8 mouse cellular contexts compared by ENCODE assay signal in genomic region chr3:40744836-40745660, GRCm38 (mm10). TPM values are rescaled to one million over a fixed set of nuclear protein-coding genes. Genes with fewer than 3 reads are reported as not detected.
A peak's percentile ranks its signal among the peaks of the same experiment; 100 is the strongest.
DNase-seq lines count a peak whose midpoint lies in the region; ATAC-seq and TF ChIP-seq lines count a peak whose summit lies in the region.

No protein-coding gene starts in this region.

- no peaks in the 10 kb centered on the region for H3K36me3 ChIP-seq in hindbrain, embryonic 12.5 days

- ATAC-seq in Patski = peak; percentile 92
- peak; percentile 97 for ATAC-seq in hindbrain, embryonic 12.5 days (ENCODE audit: low FRiP score)

- in situ Hi-C loops in Patski (cut with MboI; ENCODE audit: low pct_unique_long_range_greater_than_20kb) = no loop called here

- H3K4me3 ChIP-seq in hindbrain, embryonic 12.5 days = peak overlapping the region; percentile 81

- H3K9me3 ChIP-seq in hindbrain, embryonic 12.5 days (replicated peaks) = no peaks in the 10 kb centered on the region

- POLR2A ChIA-PET in Patski (lab: Charles Lee) = interaction anchor here (1.0 kb wide), 1 partner anchor 220 kb away, joined by 3 read pairs; no protein-coding TSS in a partner anchor

- H3K27ac ChIP-seq in hindbrain, embryonic 12.5 days = peak overlapping the region; percentile 96

- H3K4me1 ChIP-seq in hindbrain, embryonic 12.5 days = peaks cover 13% of the 10 kb centered on the region

- WGBS in hindbrain, embryonic 12.5 days = under 1% methylated on average over 71 of the region's 93 CpGs

- CTCF ChIA-PET in Patski (lab: Charles Lee) = interaction anchor here (0.9 to 1.2 kb wide), 2 partner anchors 14 to 221 kb away, joined by 3 to 4 read pairs; no protein-coding TSS in a partner anchor

- no peak for TF ChIP-seq CTCF in Patski (IDR thresholded peaks at IDR 0.05)

- peak overlapping the region; percentile 80 for H3K4me2 ChIP-seq in hindbrain, embryonic 12.5 days (replicated peaks)

- H3K27me3 ChIP-seq in Patski = no peaks in the 10 kb centered on the region
- no peaks in the 10 kb centered on the region for H3K27me3 ChIP-seq in hindbrain, embryonic 12.5 days

- peak overlapping the region; percentile 85 for H3K9ac ChIP-seq in hindbrain, embryonic 12.5 days

- peak; percentile 62 for DNase-seq in Patski (ENCODE audit: low read depth, low spot score)
- peak; percentile 96 to 98 for DNase-seq in cerebellum, postnatal 10 days
- DNase-seq in frontal cortex, postnatal 10 days (ENCODE audit: low spot score in 2 of 2) = peak; percentile 83 to 90
- peak; percentile 87 to 92 for DNase-seq in layer of hippocampus, postnatal 14 days (ENCODE audit: low spot score in 2 of 2)
- peak; percentile 92 for DNase-seq in lung, postnatal 10 days
- peak; percentile 86 for DNase-seq in ovary, postnatal 14 days (ENCODE audit: low spot score)
- DNase-seq in thymus, postnatal 10 days (ENCODE audit: low spot score in 2 of 2) = peak; percentile 90 to 92

RNA-seq across cellular contexts. Expression of gene Hspa4l, which starts 0.8 kb away (rescaled TPM):
- polyA plus RNA-seq in Patski (2021) = 97.1 TPM
- polyA plus RNA-seq in hindbrain, embryonic 12.5 days (2016; fragmentation: Nextera tagmentation; extraction: Ambion mirVana) = 62.1 and 64.8 TPM in 2 replicates
- 100 to 1,000 TPM; 120 to 124 TPM for total RNA-seq in layer of hippocampus, postnatal 14 days (2021)

RNA-seq across cellular contexts. Expression of gene Slc25a31, which starts 36.4 kb away (rescaled TPM):
- polyA plus RNA-seq in Patski (2021) = not detected
- polyA plus RNA-seq in hindbrain, embryonic 12.5 days (2016; fragmentation: Nextera tagmentation; extraction: Ambion mirVana) = 0.39 and 0.46 TPM in 2 replicates
- total RNA-seq in layer of hippocampus, postnatal 14 days (2021) = under 1 TPM; 0.17 to 0.35 TPM

RNA-seq across cellular contexts. Expression of gene Plk4, which starts 54.8 kb away (rescaled TPM):
- 36.7 TPM for polyA plus RNA-seq in Patski (2021)
- polyA plus RNA-seq in hindbrain, embryonic 12.5 days (2016; fragmentation: Nextera tagmentation; extraction: Ambion mirVana) = 40.9 and 43.0 TPM in 2 replicates
- 1 to 10 TPM; 3.6 to 4.5 TPM for total RNA-seq in layer of hippocampus, postnatal 14 days (2021)

Comparison
In these comparisons a context has a peak if more than half of its experiments do, and no peak if none do; other contexts are left out.
1. Peak in every context shown above with its lines: DNase-seq, ATAC-seq, H3K4me3 ChIP-seq and H3K27ac ChIP-seq.